Mouse (Mus musculus): ENCODE measurements around the gene Cyp4f13.

Cyp4f13 gene

DNA sequence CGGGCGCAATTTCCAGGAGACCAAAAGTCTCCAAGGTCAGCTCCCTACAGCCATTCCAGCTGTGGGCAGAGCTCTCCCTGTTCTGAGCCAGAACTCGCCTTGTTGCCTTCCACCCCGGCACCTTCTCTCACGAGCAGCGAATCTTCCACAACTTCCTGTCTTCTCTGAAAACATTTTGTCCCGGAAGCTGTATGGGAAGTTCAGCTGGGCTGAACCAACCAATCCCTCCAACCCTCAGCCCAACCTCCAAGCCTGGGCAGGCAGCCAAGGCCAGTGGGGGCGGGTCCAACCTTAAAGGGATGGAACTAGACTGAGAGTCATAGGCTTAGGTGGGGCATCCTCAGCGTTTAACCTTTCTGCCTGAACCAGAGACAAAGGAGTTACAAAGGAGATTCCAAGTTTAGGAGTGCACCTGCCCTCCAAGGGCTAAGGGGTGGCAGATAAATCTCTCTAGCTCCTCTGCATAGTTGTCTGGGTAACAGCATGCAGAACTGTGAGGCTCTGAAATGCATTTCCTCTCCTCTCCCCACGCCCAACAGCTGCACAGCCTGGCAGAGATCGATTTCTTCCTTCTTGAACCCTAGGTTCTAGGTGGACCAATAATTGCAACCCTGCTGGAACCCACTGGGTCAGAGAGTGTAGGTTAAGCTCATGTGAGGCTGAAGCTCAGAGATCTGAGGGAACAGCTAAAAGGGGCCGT, at the start of gene Cyp4f13:
Gene Cyp4f13 (minus strand): TSS at position 188 of the 700 bp plus-strand sequence.
- peak; percentile 94 for ATAC-seq (ENCODE audit: low TSS enrichment)

DNA sequence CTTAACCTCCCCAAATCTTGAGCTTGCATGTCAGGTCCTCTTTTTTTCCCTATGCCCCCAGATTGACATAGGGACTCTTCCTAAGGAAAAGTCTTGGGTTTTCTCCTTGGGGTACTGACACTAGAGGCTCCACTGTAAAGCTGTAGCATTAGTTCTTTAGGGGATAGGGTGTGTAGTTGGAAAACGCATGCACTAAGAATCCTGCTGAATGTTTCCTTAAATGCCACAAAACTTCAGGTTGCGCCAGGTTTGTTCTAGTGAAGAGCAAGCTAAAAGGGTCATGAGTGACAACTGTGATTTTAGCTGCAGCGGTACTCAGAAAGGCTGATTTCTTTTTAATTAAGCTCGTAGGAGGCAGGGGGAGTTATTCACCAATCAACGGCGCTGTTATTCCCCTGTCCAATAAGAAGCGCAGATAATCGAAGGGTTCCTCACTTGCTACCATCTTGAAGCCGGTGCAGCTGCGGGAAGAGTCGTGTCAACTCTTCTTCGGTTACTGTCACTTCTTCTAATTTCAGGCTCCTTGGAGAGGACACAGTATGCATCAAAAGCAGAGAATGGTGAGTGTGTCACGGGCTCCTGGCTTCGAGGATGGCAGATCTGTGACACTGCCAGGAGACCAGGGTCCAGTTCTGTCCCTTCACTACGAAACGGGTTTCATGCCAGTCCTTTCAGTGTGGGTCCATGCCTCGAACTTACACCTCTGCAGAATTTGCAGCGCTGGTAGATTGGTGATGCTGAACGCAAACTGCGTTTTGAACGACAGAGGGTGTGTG, 45.7 kb upstream of the Cyp4f13 start, which contains the start of gene Zfp952:
Gene Zfp952 (plus strand): TSS at position 431 of the 776 bp plus-strand sequence.
- ATAC-seq (ENCODE audit: low TSS enrichment), result peak; percentile 99

DNA sequence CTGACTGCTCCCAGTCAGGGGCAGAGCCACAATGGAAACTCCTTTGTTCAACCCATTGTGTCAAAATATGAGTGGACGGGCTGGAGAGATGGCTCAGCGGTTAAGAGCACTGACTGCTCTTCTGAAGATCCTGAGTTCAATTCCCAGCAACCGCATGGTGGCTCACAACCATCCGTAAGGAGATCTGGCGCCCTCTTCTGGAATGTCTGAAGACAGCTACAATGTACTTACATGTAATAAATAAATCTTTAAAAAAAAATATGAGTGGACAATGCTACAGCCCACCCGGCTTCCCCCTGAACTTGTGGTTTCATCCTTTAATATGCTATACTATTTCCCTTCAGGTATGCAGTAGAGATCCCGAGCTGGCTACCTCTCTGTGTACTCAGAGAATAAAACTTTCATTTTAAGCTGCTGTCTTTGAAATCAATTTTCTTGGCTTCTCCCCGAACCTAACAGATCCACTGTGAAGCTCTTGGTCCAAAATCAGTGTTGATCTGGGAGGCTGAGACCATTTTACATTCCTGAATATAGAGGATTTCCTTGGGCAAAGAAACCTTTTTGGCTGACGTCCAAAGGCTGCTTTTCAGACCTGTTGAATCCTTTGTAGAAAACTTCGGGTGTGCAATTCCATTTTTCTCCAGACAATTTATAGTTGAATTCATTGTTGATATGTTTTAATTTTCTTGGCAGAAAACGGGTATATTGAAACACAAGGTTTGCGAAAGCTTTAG, 44.9 kb upstream of the Cyp4f13 start:
- no peak for ATAC-seq (ENCODE audit: low TSS enrichment)

DNA sequence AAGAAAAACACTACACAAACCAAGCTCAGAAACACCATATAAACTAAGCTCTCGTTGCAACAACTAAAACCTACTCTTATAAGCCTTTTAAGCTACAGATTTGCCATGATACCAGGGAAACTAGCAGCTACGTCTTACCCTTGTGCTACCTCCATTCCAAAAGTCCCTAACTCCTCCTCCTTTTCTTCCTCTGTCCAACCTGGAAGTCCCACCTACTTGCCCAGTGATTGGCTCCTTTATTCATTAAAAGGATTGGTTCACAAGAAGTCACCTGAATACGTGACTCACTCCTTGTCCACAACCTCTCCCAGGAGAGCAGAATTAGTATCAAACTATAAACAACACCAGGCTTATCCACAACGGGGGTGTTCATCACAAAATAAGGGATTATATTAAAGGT, 39.1 kb upstream of the Cyp4f13 start:
- no peak for ATAC-seq (ENCODE audit: low TSS enrichment)

DNA sequence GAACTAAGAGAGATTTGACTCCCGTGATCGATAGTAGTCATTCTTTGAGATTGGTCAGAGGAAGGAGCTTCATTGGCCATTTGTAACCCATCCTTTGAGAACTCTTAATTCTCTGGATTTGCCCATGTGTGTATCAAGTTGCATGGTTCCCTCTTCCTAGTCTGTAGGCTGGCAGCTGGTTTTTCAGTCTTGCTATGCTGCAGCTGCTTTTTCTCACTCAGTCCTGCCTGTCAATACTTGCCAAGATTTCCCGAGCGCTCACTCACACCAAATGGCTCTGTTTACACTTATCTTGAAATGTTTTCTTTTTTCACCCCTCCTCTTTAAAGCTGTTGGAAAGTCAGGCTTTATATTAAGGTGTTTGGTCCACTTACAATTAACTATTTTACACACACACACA, 34.2 kb upstream of the Cyp4f13 start:
- ATAC-seq (ENCODE audit: low TSS enrichment), result no peak

DNA sequence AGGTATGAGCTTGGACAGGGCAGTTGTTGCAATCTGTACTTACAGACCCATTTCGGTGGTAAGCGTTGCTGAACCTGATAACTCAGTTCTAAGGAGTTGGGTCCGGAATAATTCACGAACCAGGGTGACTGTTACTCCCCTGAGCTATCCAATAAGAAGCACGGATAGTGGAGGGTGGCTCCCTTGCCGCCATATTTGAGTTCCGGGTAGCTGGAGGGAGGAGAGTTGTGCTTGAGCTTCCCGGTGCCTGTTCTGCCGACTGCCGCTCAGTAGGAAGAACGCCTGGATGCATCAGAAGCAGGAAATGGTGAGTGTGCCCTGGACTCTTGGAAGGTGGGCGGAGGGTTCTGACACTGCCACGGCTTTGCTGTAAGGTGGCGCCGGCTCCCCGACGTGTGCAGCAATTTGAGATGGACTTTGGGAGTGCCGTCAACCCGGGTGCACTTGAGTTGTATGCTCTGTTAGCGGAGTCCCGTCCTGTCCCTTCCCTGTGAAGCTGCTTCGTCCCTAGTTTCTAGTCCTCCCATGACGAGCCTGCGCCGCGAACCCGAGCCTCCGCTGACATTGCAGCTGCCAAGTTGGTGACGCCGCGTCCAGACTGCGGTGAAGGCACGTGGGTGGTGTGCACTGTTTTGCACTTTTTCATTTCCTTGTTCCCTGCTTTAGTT, 18.6 kb upstream of the Cyp4f13 start, which contains the start of gene Zfp472:
Gene Zfp472 (plus strand): TSS at position 192 of the 668 bp plus-strand sequence.
- ATAC-seq (ENCODE audit: low TSS enrichment), result peak; percentile 100

DNA sequence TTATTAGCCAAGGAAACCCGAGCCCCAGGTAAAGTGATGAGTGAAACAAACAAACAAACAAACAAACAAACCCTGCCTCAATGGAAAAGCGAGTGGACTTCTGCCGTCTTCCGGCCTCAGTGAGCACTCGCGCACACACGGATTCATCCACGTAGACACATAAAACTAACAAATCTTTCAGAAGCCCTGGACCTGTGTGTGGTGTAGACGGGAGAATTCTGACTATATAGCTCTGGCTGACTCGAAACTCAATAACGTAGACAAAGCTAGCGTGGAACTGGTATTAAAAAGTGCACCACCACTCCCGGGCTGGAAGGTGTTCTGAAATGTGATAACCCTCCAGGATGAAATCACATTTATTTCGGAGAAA, 18.0 kb upstream of the Cyp4f13 start:
- peak; percentile 82 for ATAC-seq (ENCODE audit: low TSS enrichment)

DNA sequence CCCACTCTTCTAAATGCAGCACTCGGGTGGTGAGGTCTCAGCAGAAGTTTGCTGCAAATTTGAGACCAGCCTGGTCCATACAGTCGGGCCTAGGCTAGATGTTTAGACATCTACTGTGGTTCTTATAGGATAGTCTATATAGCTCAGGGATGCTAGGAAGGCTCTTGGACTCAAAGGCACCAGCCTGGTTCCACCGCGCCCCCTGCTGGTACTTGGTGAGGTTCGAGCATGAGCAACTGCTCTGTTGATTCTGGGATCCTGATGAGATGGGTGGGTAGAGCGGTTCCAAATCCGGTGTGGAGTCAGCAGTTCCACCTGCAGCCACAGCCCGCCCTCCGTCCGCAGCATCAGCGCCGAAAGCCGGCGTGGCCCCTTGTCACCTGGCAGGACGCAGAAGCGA, 4.2 kb upstream of the Cyp4f13 start:
- peak; percentile 90 for ATAC-seq (ENCODE audit: low TSS enrichment)

DNA sequence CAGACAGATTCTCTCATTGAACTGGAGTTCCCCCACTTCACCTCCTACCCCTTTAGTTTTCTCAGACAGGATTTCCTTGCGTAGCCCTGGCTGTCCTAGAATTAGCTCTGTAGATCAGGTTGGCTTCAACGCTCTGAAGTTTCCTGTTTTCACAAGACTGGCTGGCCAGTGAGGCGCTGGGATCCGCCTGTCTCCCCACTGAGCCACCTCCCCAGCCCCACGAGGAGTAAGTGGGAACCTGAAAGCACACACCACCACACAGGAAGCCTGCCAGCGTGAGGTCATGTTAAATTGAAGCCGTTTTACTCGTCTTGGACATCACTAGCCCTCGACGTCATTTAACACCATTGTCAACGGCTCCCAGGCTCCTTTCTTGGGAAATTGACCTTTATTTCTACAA, 3.8 kb upstream of the Cyp4f13 start:
- no peak for ATAC-seq (ENCODE audit: low TSS enrichment)

DNA sequence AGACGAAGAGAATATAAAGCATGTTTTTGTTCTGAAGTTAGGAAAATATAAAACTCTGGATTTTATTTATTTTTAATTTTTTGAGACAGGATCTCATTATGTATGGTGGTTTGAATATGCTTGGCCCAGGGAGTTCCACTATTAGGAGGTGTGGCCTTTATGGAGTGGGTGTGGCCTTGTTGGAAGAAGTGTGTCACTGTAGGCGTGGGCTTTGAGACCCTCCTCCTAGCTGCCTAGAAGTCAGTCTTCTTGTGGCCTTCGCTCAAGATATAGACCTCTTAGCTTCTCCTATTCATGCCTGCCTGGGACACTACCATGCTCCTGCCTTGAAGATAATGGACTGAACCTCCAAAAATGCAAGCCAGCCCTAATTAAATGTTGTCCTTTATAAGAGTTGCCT, 2.9 kb upstream of the Cyp4f13 start:
- ATAC-seq (ENCODE audit: low TSS enrichment), result no peak

DNA sequence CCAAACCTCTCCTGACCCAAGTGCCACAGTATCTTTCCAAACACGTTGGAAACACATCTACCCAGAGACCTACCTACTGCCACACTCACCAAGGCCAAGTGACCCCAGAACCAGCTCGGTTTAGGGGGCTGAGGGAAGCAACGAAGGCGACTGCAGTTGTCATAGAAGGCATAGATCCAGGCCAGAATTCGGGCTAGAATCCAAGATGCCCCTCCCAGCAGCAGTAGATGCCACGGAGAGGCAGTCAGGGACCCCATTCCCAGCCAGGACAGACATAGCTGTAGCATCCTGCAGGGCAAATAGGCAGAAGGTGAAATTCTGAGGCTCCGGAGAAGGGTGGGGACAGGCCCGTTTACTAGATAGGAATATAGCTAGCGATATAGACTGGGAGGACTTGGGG, 486 bp downstream of the Cyp4f13 start:
- ATAC-seq (ENCODE audit: low TSS enrichment), result no peak

DNA sequence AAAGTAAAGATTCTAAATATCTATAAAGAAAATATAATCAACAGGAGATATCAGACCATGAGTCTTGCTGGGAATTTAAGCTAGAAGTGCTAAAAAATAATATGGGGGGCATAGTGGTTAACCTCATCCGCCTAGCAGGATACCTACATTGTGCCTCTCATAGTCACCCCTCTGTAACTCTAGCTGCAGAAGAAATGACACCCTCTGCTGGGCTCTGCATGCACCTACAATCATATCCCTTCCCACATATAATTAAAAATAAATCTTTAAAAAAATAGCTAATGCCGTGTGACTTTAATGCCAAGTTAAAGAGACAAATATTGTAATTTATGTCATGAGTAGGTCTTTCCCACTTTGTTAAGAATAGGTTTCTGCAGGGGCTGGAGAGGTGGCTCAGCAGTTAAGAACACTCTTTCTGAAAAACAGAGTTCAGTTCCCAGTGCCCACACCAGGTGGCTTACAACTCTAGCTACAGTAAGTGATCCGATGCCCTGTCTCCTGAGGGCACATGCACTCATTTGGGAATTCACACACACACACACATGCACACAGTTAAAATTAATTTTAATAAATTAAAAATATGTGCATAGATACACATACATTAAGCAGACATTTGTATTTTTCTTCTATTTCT, 2.7 kb downstream of the Cyp4f13 start:
- no peak for ATAC-seq (ENCODE audit: low TSS enrichment)

DNA sequence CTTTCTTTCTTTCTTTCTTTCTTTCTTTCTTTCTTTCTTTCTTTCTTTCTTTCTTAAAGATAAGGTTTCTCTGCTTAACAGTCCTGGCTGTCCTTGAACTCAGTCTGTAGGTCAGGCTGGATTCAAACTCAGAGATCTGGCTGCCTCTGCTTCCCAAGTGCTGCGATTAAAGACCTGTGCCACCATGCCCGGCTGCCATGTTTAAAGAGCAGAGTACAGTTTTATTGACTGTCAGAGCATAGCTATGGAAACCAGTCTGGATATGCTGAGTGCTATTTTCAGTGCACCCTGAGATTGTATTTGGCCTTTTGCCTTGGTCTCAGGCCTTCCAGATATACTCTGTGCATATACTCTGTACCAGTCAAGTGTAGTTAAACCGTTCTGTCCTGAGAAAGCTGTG, 3.5 kb downstream of the Cyp4f13 start:
- ATAC-seq (ENCODE audit: low TSS enrichment), result no peak

DNA sequence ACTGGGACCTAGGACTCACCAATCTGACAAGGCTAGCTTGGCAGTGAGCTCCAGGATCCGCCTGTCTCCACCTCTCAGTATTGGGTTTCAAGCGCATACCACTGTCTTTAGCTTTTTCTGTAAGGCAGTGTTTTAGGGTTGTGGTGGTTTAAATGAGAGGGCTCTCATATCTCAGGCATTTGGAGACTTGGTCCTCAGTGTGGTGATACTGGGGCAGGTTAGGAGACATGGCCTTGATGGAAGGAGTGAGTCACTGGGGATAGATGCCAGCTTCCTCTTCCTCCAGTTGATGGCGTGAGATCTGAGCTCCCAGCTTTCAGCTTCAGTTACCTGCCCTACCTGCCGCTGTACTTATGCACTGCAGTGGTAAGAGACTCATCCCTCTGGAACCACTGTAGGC, 7.4 kb downstream of the Cyp4f13 start:
- no peak for ATAC-seq (ENCODE audit: low TSS enrichment)

DNA sequence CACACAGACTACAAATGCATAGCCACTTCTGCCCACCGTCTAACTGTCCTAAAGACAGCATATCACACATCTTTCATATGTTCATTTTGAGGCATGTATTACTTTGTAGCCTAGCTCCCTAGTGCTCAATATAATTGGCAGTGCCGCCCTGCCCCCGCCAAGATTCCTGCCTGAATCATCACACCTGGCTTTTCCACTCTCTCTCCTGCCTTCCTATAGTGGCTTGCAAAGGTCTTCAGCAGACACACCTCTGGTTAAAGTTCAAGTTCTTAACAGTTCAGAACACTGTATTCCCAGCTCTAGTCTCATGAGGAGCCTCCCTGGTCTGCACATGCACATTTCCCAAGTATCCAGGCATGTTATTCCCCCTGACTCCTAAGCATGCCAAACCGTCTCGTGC, 19.4 kb downstream of the Cyp4f13 start:
- ATAC-seq (ENCODE audit: low TSS enrichment), result no peak

DNA sequence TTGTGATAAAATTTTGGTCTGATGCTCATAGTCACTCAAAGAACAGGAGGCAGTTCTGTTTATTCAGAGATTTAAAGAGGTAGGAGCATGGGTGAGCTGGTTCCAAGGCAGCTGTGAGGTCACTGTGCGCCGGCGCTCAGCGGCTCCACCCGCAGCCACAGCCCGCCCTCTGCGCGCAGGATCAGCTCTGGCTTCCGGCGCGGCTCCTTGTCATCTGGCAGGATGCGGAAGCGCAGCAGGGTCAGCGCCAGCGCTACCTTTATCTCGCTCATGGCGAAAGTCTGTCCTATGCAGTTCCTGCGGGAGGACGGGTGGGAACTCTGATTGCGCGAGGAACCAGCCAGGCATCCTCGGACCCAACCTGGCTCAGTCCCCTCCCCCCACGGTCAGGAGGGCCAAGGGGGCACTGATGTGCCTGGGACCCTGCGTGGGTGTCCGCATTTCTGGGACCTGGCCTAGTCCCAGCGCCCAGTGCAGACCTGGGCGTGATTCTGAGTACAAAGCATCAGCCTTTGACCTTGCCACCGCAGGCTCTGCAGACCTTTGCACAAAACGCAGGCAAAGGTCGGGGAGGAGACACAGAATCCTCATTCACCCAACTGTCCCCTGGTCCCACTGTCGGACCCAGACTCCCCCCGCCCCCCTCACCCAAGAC, 22.4 kb downstream of the Cyp4f13 start:
- peak; percentile 92 for ATAC-seq (ENCODE audit: low TSS enrichment)

DNA sequence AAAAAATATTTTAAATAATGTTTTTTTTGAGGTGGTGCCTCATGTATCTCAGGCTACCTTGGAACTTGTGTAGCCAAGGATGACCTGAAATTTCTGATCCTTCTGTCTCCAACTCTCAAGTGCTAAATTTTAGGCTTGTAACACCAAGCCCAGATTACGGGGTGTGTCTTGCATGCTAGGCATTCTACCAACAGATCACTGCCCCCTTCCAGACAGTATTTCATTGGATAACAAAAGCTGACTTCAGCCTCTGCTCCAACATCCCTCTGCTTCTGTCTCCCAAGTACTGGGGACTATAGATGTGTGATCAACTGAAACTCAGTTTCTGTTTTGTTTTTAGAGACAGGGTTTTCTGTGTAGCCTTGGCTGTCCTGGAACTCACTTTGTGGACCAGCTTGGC, 23.5 kb downstream of the Cyp4f13 start:
- ATAC-seq (ENCODE audit: low TSS enrichment), result no peak

DNA sequence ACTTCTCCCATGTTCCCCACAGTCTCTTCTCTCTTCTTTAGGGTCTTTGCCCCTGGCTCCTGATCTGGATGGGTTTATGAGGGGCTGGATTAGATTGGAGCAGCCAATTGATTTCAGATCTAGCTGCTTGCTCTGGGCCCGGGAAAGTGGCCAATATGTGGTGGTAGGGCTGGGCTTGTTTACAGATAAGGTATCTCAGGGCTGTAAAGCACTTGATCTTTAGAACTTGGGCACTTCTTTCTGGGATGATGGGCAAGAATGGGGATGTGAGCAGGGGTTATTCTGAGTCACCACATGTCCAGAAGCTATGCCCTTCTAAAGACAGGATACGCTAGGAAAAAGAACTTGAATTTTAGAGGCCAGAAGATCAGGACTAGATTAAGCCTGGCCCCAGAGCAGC, 28.1 kb downstream of the Cyp4f13 start:
- no peak for ATAC-seq (ENCODE audit: low TSS enrichment)

DNA sequence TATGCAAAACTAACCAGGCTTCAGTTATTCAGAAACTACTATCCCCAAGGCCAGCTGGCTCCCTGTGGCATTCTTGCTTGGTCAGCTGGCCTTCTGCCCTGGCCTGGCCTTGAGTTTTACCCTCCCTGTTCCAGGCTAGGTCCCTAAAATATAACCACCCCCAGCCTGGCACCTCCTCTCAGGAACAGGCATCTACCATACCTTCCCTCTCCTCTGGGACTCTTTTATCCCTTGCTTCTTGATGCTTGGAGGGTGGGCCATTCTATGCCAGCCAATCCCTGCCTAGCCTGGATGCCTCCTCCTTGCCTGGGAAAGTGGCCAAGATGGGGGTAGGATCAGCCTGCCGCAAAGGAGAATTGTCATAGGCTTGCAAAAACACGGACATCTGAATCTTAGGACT, 30.1 kb downstream of the Cyp4f13 start, which contains the start of gene Cyp4f14:
Gene Cyp4f14 (minus strand): TSS at position 212 of the 400 bp plus-strand sequence.
- ATAC-seq (ENCODE audit: low TSS enrichment), result peak; percentile 50; the same call in 1 of the 2 replicates

DNA sequence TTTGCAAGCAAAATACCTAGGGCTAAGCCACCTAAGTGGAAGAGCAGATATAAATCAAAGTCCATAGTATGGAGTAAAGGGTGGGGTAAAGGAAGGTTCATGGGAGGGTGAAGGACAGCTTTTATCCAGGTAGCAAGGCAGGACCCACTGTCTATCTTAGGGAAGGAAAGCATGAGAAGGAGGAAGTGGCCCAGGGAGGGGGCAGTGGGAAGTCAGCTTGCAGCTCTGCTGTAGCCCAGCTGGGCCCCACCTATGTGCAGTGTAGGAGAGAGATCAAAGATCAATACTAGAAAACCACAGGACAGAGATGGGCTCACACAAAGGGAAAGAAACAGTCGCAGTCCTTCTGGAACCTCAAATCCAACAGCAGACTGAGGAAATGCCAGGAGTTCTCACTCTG, 31.1 kb downstream of the Cyp4f13 start:
- ATAC-seq (ENCODE audit: low TSS enrichment), result no peak

DNA sequence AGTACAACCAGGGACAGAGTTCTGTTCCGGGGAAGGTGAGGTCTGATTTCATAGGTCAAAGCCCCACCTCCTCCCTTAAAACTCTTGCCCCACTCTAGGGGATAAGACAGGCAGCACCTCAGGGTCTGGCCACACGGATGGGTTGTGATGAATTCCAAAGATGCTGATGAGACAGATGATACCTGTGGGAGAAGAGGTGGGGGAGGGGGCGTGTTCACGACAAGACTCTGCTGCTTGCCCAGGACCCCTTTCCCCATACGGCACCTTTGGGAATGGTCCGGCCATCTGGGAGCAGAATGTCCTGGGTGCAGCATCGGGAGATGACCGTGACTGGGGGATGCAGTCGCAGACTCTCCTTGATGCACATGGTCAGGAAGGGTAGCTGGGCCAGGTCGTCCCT, 41.0 kb downstream of the Cyp4f13 start:
- ATAC-seq (ENCODE audit: low TSS enrichment), result no peak

All from frontal cortex, adult (tissue).